Mouse (Mus musculus): ENCODE results near the gene Rln1. TPM values are rescaled to one million over a fixed set of nuclear protein-coding genes. Genes with fewer than 3 reads are reported as not detected.

The Rln1 gene
- polyA plus RNA-seq, 1 experiment, result 0.49 TPM

GRCm38 (mm10) chr19:29371284-29372081 is 37.0 kb upstream of the Rln1 start:
- Histone ChIP-seq H3K27ac (ENCODE audit: insufficient read depth, low read length) (no peak overlapping the region), H3K4me1 (ENCODE audit: control insufficient read depth, insufficient read depth, low read length) (no peaks in the 10 kb centered on the region), H3K27me3 (ENCODE audit: control insufficient read depth, insufficient read depth, low read length) (no peaks in the 10 kb centered on the region), H3K4me3 (replicated peaks; ENCODE audit: insufficient read depth, low read depth, low read length) (no peak overlapping the region)
- TF ChIP-seq CTCF (IDR thresholded peaks at IDR 0.05; ENCODE audit: borderline replicate concordance, insufficient read depth, low read depth, low read length) (no peak), POLR2A (IDR thresholded peaks at IDR 0.05; ENCODE audit: borderline replicate concordance, insufficient read depth, low read length) (no peak)
- DNase-seq, result no peak
- 76% methylated on average over 18 of the region's 18 CpGs for WGBS

GRCm38 (mm10) chr19:29370545-29371283 is 36.2 kb upstream of the Rln1 start:
- WGBS, result 92% methylated on average over 7 of the region's 7 CpGs
- no peaks in the 10 kb centered on the region for H3K4me1 ChIP-seq (ENCODE audit: control insufficient read depth, insufficient read depth, low read length)
- no peak overlapping the region for H3K27ac ChIP-seq (ENCODE audit: insufficient read depth, low read length)
- no peak overlapping the region for H3K4me3 ChIP-seq (replicated peaks; ENCODE audit: insufficient read depth, low read depth, low read length)
- TF ChIP-seq POLR2A (IDR thresholded peaks at IDR 0.05; ENCODE audit: borderline replicate concordance, insufficient read depth, low read length) (no peak), CTCF (IDR thresholded peaks at IDR 0.05; ENCODE audit: borderline replicate concordance, insufficient read depth, low read depth, low read length) (no peak)
- H3K27me3 ChIP-seq (ENCODE audit: control insufficient read depth, insufficient read depth, low read length), result no peaks in the 10 kb centered on the region
- DNase-seq, result no peak

GRCm38 (mm10) chr19:29370112-29370511 is 35.6 kb upstream of the Rln1 start:
- Histone ChIP-seq H3K4me3 (replicated peaks; ENCODE audit: insufficient read depth, low read depth, low read length) (no peak overlapping the region), H3K27me3 (ENCODE audit: control insufficient read depth, insufficient read depth, low read length) (no peaks in the 10 kb centered on the region), H3K4me1 (ENCODE audit: control insufficient read depth, insufficient read depth, low read length) (no peaks in the 10 kb centered on the region), H3K27ac (ENCODE audit: insufficient read depth, low read length) (no peak overlapping the region)
- TF ChIP-seq CTCF (IDR thresholded peaks at IDR 0.05; ENCODE audit: borderline replicate concordance, insufficient read depth, low read depth, low read length), result no peak
- TF ChIP-seq POLR2A (IDR thresholded peaks at IDR 0.05; ENCODE audit: borderline replicate concordance, insufficient read depth, low read length), result no peak
- WGBS, result 56% methylated on average over 12 of the region's 12 CpGs
- no peak for DNase-seq

GRCm38 (mm10) chr19:29368671-29369309 is 34.3 kb upstream of the Rln1 start:
- TF ChIP-seq POLR2A (IDR thresholded peaks at IDR 0.05; ENCODE audit: borderline replicate concordance, insufficient read depth, low read length), result no peak
- TF ChIP-seq CTCF (IDR thresholded peaks at IDR 0.05; ENCODE audit: borderline replicate concordance, insufficient read depth, low read depth, low read length), result no peak
- no peak overlapping the region for H3K27ac ChIP-seq (ENCODE audit: insufficient read depth, low read length)

GRCm38 (mm10) chr19:29368041-29368440 is 33.6 kb upstream of the Rln1 start:
- no peak for TF ChIP-seq POLR2A (IDR thresholded peaks at IDR 0.05; ENCODE audit: borderline replicate concordance, insufficient read depth, low read length)
- no peak for TF ChIP-seq CTCF (IDR thresholded peaks at IDR 0.05; ENCODE audit: borderline replicate concordance, insufficient read depth, low read depth, low read length)
- H3K4me1 ChIP-seq (ENCODE audit: control insufficient read depth, insufficient read depth, low read length), result no peaks in the 10 kb centered on the region
- DNase-seq, result no peak
- no peak overlapping the region for H3K4me3 ChIP-seq (replicated peaks; ENCODE audit: insufficient read depth, low read depth, low read length)
- 97% methylated on average over 2 of the region's 2 CpGs for WGBS
- H3K27me3 ChIP-seq (ENCODE audit: control insufficient read depth, insufficient read depth, low read length), result no peaks in the 10 kb centered on the region
- H3K27ac ChIP-seq (ENCODE audit: insufficient read depth, low read length), result no peak overlapping the region

More at GRCm38 (mm10) chr19:29368671-29369309, 34.3 kb upstream of the Rln1 start:
- WGBS, result 87% methylated on average over 3 of the region's 3 CpGs
- Histone ChIP-seq H3K27me3 (ENCODE audit: control insufficient read depth, insufficient read depth, low read length) (no peaks in the 10 kb centered on the region), H3K4me1 (ENCODE audit: control insufficient read depth, insufficient read depth, low read length) (no peaks in the 10 kb centered on the region), H3K4me3 (replicated peaks; ENCODE audit: insufficient read depth, low read depth, low read length) (no peak overlapping the region)
- no peak for DNase-seq

- Histone ChIP-seq H3K4me1 (ENCODE audit: control insufficient read depth, insufficient read depth, low read length) (no peaks in the 10 kb centered on the region), H3K4me3 (replicated peaks; ENCODE audit: insufficient read depth, low read depth, low read length) (peak within 1 kb of the TSS; percentile 36), H3K27ac (ENCODE audit: insufficient read depth, low read length) (no peak within 1 kb of the TSS), H3K27me3 (ENCODE audit: control insufficient read depth, insufficient read depth, low read length) (no peaks in the 10 kb centered on the region)
- no peak for TF ChIP-seq POLR2A (IDR thresholded peaks at IDR 0.05; ENCODE audit: borderline replicate concordance, insufficient read depth, low read length)
- no peak for TF ChIP-seq CTCF (IDR thresholded peaks at IDR 0.05; ENCODE audit: borderline replicate concordance, insufficient read depth, low read depth, low read length)
- 3% methylated on average over 26 of the region's 26 CpGs for WGBS
- DNase-seq, result peak; percentile 54 to 55
Observed at GRCm38 (mm10) chr19:29366969-29367622, 32.6 kb upstream of the Rln1 start, which contains the start of the genes Plgrkt and Cd274. Gene Plgrkt (minus strand): TSS chr19:29367390. Gene Cd274 (plus strand): TSS chr19:29367455.
